Mouse (Mus musculus) heart, embryonic 13.5 days (tissue): ENCODE data around the gene 2310007B03Rik. TPM values are rescaled to one million over a fixed set of nuclear protein-coding genes. Genes with fewer than 3 reads are reported as not detected.
A peak's percentile ranks its signal among the peaks of the same experiment; 100 is the strongest.

ENCODE experiments used
- ATAC-seq: fragments of 200-750 bp; cut with Nextera tagmentation; 2 replicates; pipeline ENCODE4 v1.8.0; 2017; ENCODE audit warnings: moderate TSS enrichment; ENCODE audit not compliant: insufficient number of reproducible peaks, low FRiP score, low TSS enrichment; ENCODE audit errors: extremely low read depth
- H3K27ac ChIP-seq: fragments of 300-500 bp; sonication (generic); replicated peaks from 2 replicates; pipeline ENCODE4 v1.5.1; 2015; ENCODE audit warnings: moderate library complexity, mild to moderate bottlenecking, inconsistent platforms
- H3K27me3 ChIP-seq: fragments of 300-500 bp; sonication (generic); replicated peaks from 2 replicates; pipeline ENCODE4 v1.6.1; 2015; ENCODE audit warnings: mild to moderate bottlenecking, inconsistent platforms
- H3K36me3 ChIP-seq: fragments of 300-500 bp; sonication (generic); 2 replicates; pipeline ENCODE4 v1.6.1; 2015; ENCODE audit warnings: mild to moderate bottlenecking, inconsistent platforms
- H3K4me1 ChIP-seq: fragments of 300-500 bp; sonication (generic); 2 replicates; pipeline ENCODE4 v1.6.1; 2015; ENCODE audit warnings: inconsistent platforms
- H3K4me2 ChIP-seq: fragments of 300-500 bp; sonication (generic); 2 replicates; pipeline ENCODE4 v1.6.1; 2015; ENCODE audit warnings: inconsistent platforms, mild to moderate bottlenecking, moderate library complexity
- H3K4me3 ChIP-seq: fragments of 300-500 bp; sonication (generic); 2 replicates; pipeline ENCODE4 v1.5.1; 2015; ENCODE audit warnings: moderate library complexity, mild to moderate bottlenecking, inconsistent platforms
- H3K9ac ChIP-seq: fragments of 300-500 bp; sonication (generic); 2 replicates; pipeline ENCODE4 v1.6.1; 2015; ENCODE audit warnings: inconsistent platforms, mild to moderate bottlenecking, moderate library complexity
- H3K9me3 ChIP-seq: fragments of 300-500 bp; sonication (generic); 2 replicates; pipeline ENCODE4 v1.6.1; 2016; ENCODE audit warnings: inconsistent platforms
- WGBS: fragments of 180-500 bp; shearing (Covaris S2); methylation state at CpG from one replicate; pipeline ENCODE4 v1.1.7; 2015; ENCODE audit warnings: mixed read lengths; 5-methylcytosine and 5-hydroxymethylcytosine counted together
- polyA plus RNA-seq: library from polyadenylated mRNA; unstranded; fragments of >200 nt; fragmentation: Nextera tagmentation; extraction: Ambion mirVana; gene quantifications from 2 replicates; pipeline ENCODE4 v1.2.1, GENCODE M21; 2015

Gene 2310007B03Rik
- polyA plus RNA-seq, 1 experiment from 2014 or later: 0.12 TPM

DNA sequence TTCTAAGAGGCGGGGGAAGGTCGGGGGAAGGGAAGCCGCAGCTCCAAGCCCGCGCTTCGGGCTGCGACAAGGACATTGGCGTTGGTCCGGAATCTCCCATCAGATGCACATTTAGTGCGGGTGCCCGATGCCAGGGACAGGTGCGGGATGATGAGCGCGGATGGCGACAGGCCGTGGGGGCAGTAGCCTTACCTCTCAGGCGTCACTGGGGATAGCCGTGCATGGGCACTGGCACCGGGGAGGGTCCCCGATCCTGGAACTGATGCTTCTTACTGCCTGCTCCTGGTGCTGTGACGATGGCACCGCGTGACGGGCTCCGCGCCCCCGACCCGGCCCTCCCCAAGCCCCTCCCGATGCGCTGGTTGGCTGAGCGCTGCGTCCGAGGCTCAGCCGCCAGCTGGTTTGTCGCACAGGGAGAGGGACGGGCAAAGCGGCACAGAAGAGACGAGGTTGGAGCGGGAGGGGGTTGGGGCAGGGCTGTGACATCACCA is 59.1 kb downstream of the 2310007B03Rik start, which contains the start of gene Kif1a:
Kif1a (minus strand) TSS at position 381 of the 491 bp plus-strand sequence.
- Histone ChIP-seq H3K9ac (peak within 1 kb of the TSS; percentile 78), H3K27ac (no peak within 1 kb of the TSS), H3K9me3 (0 out of 2 replicates have a peak, but pooled peaks cover 3% of the 10 kb centered on the region), H3K4me1 (peaks cover 26% of the 10 kb centered on the region), H3K4me2 (peak within 1 kb of the TSS; percentile 90), H3K36me3 (no peaks in the 10 kb centered on the region), H3K4me3 (peak within 1 kb of the TSS; percentile 60), H3K27me3 (peaks cover 78% of the 10 kb centered on the region)
- peak; percentile 56; the same call in 1 of the 2 replicates for ATAC-seq
- 1% methylated on average over 39 of the region's 39 CpGs for WGBS

Other genes with a start within 250 kb of the 2310007B03Rik start
- 14.9 and 15.8 TPM in 2 replicates for gene Capn10, start 226.6 kb downstream of the 2310007B03Rik start, polyA plus RNA-seq
- gene Gpr35, start 210.1 kb downstream of the 2310007B03Rik start, polyA plus RNA-seq: 0.14 and 0.48 TPM in 2 replicates
- not detected in 2 replicates for gene Aqp12, start 154.6 kb downstream of the 2310007B03Rik start, polyA plus RNA-seq
- gene Kif1a, start 59.0 kb downstream of the 2310007B03Rik start, polyA plus RNA-seq: 9.7 and 10.8 TPM in 2 replicates
- 0.27 TPM in 1 of 2 replicates, not detected in the other for gene Agxt, start 25.7 kb downstream of the 2310007B03Rik start, polyA plus RNA-seq
- gene Crocc2, start 7.8 kb upstream of the 2310007B03Rik start, polyA plus RNA-seq: 0.17 and 0.31 TPM in 2 replicates
- 3.8 and 5.0 TPM in 2 replicates for gene Sned1, start 74.9 kb upstream of the 2310007B03Rik start, polyA plus RNA-seq
- 19.9 and 21.8 TPM in 2 replicates for gene Mterf4, start 145.0 kb upstream of the 2310007B03Rik start, polyA plus RNA-seq
- 49.2 and 51.8 TPM in 2 replicates for gene Ppp1r7, start 181.9 kb upstream of the 2310007B03Rik start, polyA plus RNA-seq
- 7.5 and 7.6 TPM in 2 replicates for gene Pask, start 182.5 kb upstream of the 2310007B03Rik start, polyA plus RNA-seq
- 0.60 and 0.75 TPM in 2 replicates for gene Ano7, start 213.0 kb upstream of the 2310007B03Rik start, polyA plus RNA-seq